Mouse (Mus musculus) C2C12 (cell line): ENCODE data around the gene Cdk19. TPM values are rescaled to one million over a fixed set of nuclear protein-coding genes. Genes with fewer than 3 reads are reported as not detected.

ENCODE experiments used
- H3K27me3 ChIP-seq: one replicate; pipeline ENCODE4 v1.6.1; 2011; ENCODE audit not compliant: control insufficient read depth, insufficient read depth, insufficient read length
- H3K36me3 ChIP-seq: one replicate; pipeline ENCODE4 v1.6.1; 2011; ENCODE audit not compliant: control insufficient read depth, insufficient read depth
- H3K4me3 ChIP-seq: one replicate; pipeline ENCODE4 v1.5.1; 2011; ENCODE audit warnings: mild to moderate bottlenecking, control low read depth; ENCODE audit not compliant: poor library complexity, insufficient read depth, severe bottlenecking
- H3K79me2 ChIP-seq: one replicate; pipeline ENCODE4 v1.6.1; 2011; ENCODE audit not compliant: control insufficient read depth, insufficient read depth
- H3K79me3 ChIP-seq: one replicate; pipeline ENCODE4 v1.6.1; 2011; ENCODE audit warnings: low read depth, control low read depth
- H3ac ChIP-seq: one replicate; pipeline ENCODE3; 2011; ENCODE audit warnings: low read depth; ENCODE audit not compliant: control insufficient read depth, insufficient read length
- CEBPB ChIP-seq: IDR thresholded peaks from one replicate; pipeline ENCODE4 v1.6.1; 2011; ENCODE audit warnings: low read depth, mild to moderate bottlenecking, control low read depth, moderate library complexity
- CTCF ChIP-seq: IDR thresholded peaks from one replicate; pipeline ENCODE4 v1.5.1; 2011; ENCODE audit not compliant: control insufficient read depth, insufficient read depth, insufficient read length
- FOSL1 ChIP-seq: IDR thresholded peaks from one replicate; pipeline ENCODE4 v1.8.0; 2011; ENCODE audit warnings: mild to moderate bottlenecking, low read length; ENCODE audit not compliant: poor library complexity, insufficient read depth, severe bottlenecking
- MAX ChIP-seq: IDR thresholded peaks from one replicate; pipeline ENCODE4 v1.6.1; 2011; ENCODE audit warnings: mild to moderate bottlenecking, control low read depth
- MYOD1 ChIP-seq: IDR thresholded peaks from one replicate; pipeline ENCODE4 v1.6.1; 2011; ENCODE audit warnings: low read depth; ENCODE audit not compliant: control insufficient read depth, insufficient read length
- MYOG ChIP-seq: IDR thresholded peaks from one replicate; pipeline ENCODE4 v1.6.1; 2011; ENCODE audit not compliant: control insufficient read depth, insufficient read length; ENCODE audit errors: extremely low read depth
- USF1 ChIP-seq: IDR thresholded peaks from one replicate; pipeline ENCODE4 v1.6.1; 2011; ENCODE audit warnings: low read depth, mild to moderate bottlenecking, control low read depth, moderate library complexity
- polyA plus RNA-seq: library from polyadenylated mRNA; unstranded; fragments of >200 nt; fragmentation: generic; extraction: Trizol; gene quantifications from one replicate; pipeline ENCODE4 v1.2.1, GENCODE M21; 2012; ENCODE audit warnings: missing spikeins

Gene Cdk19
- polyA plus RNA-seq, 1 experiment, result 3.9 TPM

DNA sequence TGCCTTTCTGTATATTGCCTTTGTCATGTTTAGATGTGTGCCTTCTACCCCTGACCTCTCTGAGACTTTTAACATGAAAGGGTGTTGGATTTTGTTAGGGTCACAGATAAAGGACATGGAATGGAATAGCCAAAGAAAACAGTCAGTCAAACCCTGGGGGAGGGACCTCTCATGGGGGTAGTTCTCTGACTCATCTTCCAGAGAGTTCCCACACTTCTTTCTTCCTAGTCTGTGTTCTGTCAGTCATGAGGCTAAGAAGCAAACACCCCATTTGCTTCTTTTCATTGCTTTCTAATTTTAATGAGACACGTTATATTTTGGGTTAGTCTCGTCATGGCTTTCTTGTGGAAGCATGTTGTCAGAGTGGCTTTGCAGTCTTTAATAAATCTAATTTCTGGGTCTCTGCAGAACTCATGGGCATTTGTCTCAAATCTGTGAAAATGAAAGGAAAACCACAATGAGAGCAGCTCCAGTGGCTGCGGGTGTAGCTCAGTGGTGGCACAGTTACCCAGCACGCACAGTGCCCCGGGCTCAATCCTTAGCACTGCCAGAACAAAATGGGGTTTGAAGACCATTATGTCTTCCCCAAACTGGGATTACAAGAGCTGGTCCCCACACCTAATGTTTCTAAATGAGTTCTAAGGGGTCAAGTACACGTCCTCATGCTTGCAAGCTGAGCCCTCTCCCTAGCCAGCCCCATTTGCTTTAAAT lies 149.9 kb downstream of the Cdk19 start:
- TF ChIP-seq CEBPB, result no peak
- H3K79me2 ChIP-seq, result no peaks in the 10 kb centered on the region

DNA sequence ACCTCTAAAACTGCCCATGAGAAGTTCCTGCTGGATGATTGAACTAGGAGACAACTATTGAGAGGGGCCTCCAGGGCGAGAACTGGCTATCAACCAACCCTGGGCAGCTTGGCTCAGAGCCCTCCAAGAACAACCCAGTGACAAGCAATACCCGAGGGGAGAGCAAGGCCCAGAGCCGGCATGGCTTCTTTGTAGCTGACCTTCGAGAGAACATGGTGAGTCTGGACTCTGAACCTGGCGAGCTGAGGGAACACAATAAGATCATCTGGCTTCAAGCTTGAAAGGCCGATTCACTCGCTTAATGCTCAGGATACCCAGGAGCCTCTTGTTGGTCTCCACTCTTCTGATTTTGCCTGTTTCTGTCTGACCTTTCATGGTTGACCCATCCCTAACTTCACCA lies 151.8 kb downstream of the Cdk19 start:
- Histone ChIP-seq H3K79me3 (no peaks in the 10 kb centered on the region), H3K36me3 (no peaks in the 10 kb centered on the region), H3K4me3 (no peak overlapping the region), H3K79me2 (no peaks in the 10 kb centered on the region), H3ac (no peak overlapping the region), H3K27me3 (no peaks in the 10 kb centered on the region)
- TF ChIP-seq CTCF (no peak), CEBPB (no peak), USF1 (no peak), MYOD1 (no peak), MAX (no peak), FOSL1 (no peak), MYOG (no peak)

More for the DNA sequence above, 149.9 kb downstream of the Cdk19 start:
- no peaks in the 10 kb centered on the region for H3K79me3 ChIP-seq
- H3ac ChIP-seq, result no peak overlapping the region
- H3K4me3 ChIP-seq, result no peak overlapping the region
- H3K36me3 ChIP-seq, result no peaks in the 10 kb centered on the region
- no peaks in the 10 kb centered on the region for H3K27me3 ChIP-seq

DNA sequence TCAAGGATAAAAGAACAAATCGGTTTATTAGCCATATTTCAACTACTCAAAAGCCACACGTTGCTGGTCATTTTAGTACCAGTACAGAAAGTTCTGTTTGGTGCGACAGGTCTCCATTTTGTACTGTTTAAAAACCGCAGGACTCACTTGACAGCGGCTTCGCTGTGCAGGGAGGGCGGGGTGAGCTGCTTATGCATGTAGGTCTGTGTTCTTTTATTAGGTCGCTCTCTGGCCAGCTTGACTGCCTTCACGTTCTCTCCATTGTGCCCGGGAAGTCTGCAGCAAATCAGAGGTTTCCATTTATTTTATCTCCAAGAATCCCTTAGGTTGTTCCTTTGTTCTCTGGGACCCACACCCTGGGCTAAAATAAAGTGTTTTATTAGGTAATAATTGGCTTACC lies 152.4 kb downstream of the Cdk19 start:
- H3K79me2 ChIP-seq, result no peaks in the 10 kb centered on the region

DNA sequence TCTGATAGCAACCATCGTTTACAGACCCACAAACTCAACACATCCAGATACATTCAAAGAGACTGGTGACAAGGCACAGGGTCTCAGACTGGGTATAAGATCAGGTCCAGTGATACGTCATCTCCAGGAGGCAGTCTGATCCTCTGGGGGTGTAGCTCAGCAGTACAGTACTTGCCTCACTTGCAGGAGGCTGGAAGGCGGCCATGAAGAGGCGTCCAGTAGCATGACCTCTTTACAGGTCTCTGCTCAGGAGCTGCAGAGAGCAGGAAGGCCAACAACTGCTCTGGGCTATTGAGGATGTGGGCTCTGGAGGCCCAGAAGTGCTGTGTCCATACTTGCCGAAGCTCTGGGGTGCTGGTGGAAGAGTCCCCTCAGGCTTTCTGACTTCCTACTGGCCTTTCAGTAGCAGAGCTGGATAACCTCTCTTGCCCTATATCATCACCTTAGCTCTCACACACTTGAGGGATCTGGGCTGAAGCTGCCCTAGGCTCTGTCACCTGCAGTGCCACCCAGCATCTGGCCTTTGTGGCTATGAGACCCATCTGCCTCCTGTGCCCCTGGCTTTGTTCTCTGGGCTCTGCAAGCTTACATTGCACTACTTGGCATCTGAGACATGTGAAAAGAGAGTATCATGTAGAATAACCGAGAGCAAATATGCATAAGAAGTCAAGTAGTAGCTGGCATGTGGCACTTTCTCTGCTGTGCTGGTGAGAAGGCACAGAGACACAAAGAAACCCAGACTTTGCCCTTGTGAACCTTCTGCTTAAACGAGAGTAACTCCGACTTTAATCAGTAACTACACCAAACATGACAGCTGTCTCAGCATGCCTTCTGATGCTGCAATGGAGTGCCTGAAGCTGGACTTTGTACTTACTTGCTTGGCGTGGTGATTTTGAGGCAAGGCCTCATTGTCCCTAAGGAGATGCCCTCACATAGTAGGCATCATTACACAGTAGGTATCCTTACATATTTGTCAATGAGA lies 155.1 kb downstream of the Cdk19 start:
- H3K79me3 ChIP-seq, result no peaks in the 10 kb centered on the region
- H3K36me3 ChIP-seq, result no peaks in the 10 kb centered on the region
- H3K4me3 ChIP-seq, result no peak overlapping the region
- TF ChIP-seq MAX (no peak), MYOD1 (no peak), FOSL1 (no peak), CTCF (no peak), MYOG (no peak), CEBPB (no peak), USF1 (no peak)
- no peaks in the 10 kb centered on the region for H3K27me3 ChIP-seq
- no peak overlapping the region for H3ac ChIP-seq
- H3K79me2 ChIP-seq, result no peaks in the 10 kb centered on the region

More for the DNA sequence above, 152.4 kb downstream of the Cdk19 start:
- H3K4me3 ChIP-seq, result no peak overlapping the region
- H3K27me3 ChIP-seq, result no peaks in the 10 kb centered on the region
- H3K36me3 ChIP-seq, result no peaks in the 10 kb centered on the region
- H3ac ChIP-seq, result no peak overlapping the region
- TF ChIP-seq USF1 (no peak), MAX (no peak), MYOD1 (no peak), FOSL1 (no peak), CEBPB (no peak), CTCF (no peak), MYOG (no peak)
- no peaks in the 10 kb centered on the region for H3K79me3 ChIP-seq

DNA sequence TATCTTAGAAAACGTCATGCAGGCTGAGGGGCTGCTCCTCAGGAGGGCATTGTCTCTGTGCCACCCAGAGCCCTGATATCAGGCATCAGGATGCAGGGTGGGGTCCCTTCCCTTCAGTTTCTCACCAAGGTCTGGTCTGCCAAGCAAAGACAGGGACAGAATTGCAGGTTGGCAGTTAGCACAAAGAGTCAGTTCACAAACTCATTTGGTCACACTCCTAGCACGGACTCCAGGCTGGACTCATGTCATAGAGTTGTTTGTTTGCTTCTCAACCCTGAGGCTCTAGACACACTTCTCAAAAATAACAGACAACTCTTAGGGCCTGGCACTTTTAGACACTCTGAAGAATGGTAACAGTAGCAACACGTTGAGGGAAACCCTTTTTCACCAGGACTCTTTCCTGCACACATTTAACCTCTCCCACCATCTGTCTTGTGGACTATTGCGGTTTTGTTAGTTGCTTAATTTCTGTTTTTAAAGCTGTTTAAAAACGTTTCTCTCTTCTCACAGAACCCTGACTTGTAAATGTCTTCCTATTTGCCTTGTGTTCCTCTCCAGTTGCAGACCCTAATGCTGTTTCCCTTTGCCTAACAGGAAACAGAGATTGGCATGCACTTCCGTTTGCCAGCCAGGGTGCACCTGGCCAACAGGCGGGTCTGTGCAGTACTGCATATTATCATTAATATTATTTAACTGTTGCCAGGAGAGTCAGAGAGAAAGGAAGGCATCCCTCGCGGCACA lies 158.1 kb downstream of the Cdk19 start:
- H3ac ChIP-seq, result no peak overlapping the region
- H3K79me3 ChIP-seq, result no peaks in the 10 kb centered on the region
- H3K27me3 ChIP-seq, result no peaks in the 10 kb centered on the region
- no peaks in the 10 kb centered on the region for H3K79me2 ChIP-seq
- no peaks in the 10 kb centered on the region for H3K36me3 ChIP-seq
- no peak overlapping the region for H3K4me3 ChIP-seq
- no peak for TF ChIP-seq USF1
- no peak for TF ChIP-seq FOSL1
- TF ChIP-seq MYOG, result no peak
- no peak for TF ChIP-seq MYOD1

DNA sequence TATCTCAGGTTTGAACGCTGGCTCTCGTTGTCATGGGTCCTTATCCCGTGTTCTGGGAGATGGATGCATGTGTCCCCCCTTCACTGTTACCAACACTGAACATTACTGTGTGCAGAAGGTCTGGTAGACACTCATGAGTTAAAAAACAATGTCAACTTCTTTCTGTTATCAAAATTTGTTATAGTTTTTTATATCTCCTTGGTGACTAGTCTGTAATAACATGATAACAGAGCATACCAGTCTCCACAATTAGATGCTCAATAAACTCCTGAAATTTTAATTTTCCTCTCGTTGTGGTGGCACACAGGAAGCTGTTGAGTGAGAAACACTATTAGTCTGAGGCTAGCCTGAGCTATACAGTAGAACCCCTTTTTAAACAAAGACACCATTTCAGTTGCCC lies 159.1 kb downstream of the Cdk19 start:
- Histone ChIP-seq H3K79me2 (no peaks in the 10 kb centered on the region), H3K4me3 (no peak overlapping the region), H3ac (no peak overlapping the region), H3K36me3 (no peaks in the 10 kb centered on the region), H3K27me3 (no peaks in the 10 kb centered on the region), H3K79me3 (no peaks in the 10 kb centered on the region)
- TF ChIP-seq FOSL1 (no peak), MAX (no peak), CEBPB (no peak), MYOD1 (no peak), MYOG (no peak), CTCF (no peak), USF1 (no peak)
